Mouse (Mus musculus) MEL (cell line): ENCODE results near the gene Btbd7.

Experiments used
- CTCF ChIP-seq, 3 experiments: IDR thresholded peaks in 2 of 3; conservative IDR thresholded peaks in 1 of 3; 2 replicates each; pipeline ENCODE4 v1.5.1; 2011 to 2012; ENCODE audit warnings: low read length in 3 of 3, low read depth in 2 of 3, mild to moderate bottlenecking in 2 of 3, improper control_type of control experiment in 1 of 3, inconsistent platforms in 1 of 3, mixed read lengths in 1 of 3, moderate library complexity in 1 of 3; ENCODE audit not compliant: control insufficient read depth in 1 of 3, insufficient read depth in 1 of 3, poor library complexity in 1 of 3, severe bottlenecking in 1 of 3
- MEF2A ChIP-seq: IDR thresholded peaks from 2 replicates; pipeline ENCODE4 v1.6.1; 2014; ENCODE audit warnings: low read depth, mild to moderate bottlenecking, inconsistent platforms, low read length, improper control_type of control experiment; ENCODE audit not compliant: poor library complexity, insufficient replicate concordance, severe bottlenecking; ENCODE audit errors: extremely low read depth
- POLR2AphosphoS2 ChIP-seq: IDR thresholded peaks from 2 replicates; pipeline ENCODE4 v1.6.1; 2011; ENCODE audit warnings: low read length, improper control_type of control experiment
- TCF12 ChIP-seq: IDR thresholded peaks from 2 replicates; pipeline ENCODE4 v1.6.1; 2014; ENCODE audit warnings: low read depth, mild to moderate bottlenecking, inconsistent platforms, low read length, improper control_type of control experiment, moderate library complexity

DNA sequence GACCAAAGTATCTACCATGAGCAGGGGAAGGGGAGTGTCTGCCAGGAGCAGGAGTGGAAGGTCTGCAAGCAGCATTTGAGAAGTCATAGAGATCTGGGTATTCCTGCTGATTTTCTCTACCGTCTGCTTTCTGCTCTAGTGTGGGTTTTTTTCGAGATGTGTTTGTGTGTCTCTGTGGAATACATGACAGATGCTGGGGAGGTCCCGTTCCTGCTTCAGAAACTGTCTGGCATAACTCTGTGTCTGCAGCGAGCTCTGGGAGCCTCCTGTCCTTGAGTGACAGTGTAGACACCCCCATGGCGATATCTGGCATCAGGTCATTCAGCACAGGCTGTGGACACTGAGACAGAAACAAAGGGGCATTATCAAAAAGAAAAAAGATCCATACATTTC is 92.7 kb downstream of the Btbd7 start:
- TF ChIP-seq POLR2AphosphoS2 (no peak), MEF2A (no peak), TCF12 (no peak), CTCF (IDR thresholded peaks at IDR 0.05 in 2 of 3, conservative IDR thresholded peaks at IDR 0.05 in 1 of 3; ENCODE audit: control insufficient read depth in 1 of 3, insufficient read depth in 1 of 3, low read depth in 2 of 3, low read length in 3 of 3, poor library complexity in 1 of 3, severe bottlenecking in 1 of 3) (no peak)
